Mouse (Mus musculus) kidney, postnatal 25 days (tissue): ENCODE data around the gene Dhx35.

Experiments used
- DNase-seq, 2 experiments: peaks; one replicate each; pipeline ENCODE4 v3.0.0; 2021; ENCODE audit warnings: mixed read lengths in 2 of 2

Gene Dhx35

GRCm38 (mm10) chr2:158898469-158899196 is 104.0 kb downstream of the Dhx35 start:
- DNase-seq = no peak
